Mouse (Mus musculus) lung, embryonic 16.5 days (tissue): ENCODE results near the gene Rhoc. TPM values are rescaled to one million over a fixed set of nuclear protein-coding genes. Genes with fewer than 3 reads are reported as not detected.
A peak's percentile ranks its signal among the peaks of the same experiment; 100 is the strongest.

Experiments used
- ATAC-seq: fragments of 200-750 bp; cut with Nextera tagmentation; 2 replicates; pipeline ENCODE4 v1.8.0; 2017; ENCODE audit warnings: low read depth, mild to moderate bottlenecking, moderate library complexity
- H3K27ac ChIP-seq: fragments of 300-500 bp; sonication (generic); 2 replicates; pipeline ENCODE4 v1.5.1; 2014; ENCODE audit warnings: mild to moderate bottlenecking, control low read depth, low read length
- H3K27me3 ChIP-seq: fragments of 300-500 bp; sonication (generic); 2 replicates; pipeline ENCODE4 v1.6.1; 2014; ENCODE audit warnings: low read depth, low read length, mixed read lengths; ENCODE audit not compliant: control insufficient read depth, insufficient read depth
- H3K36me3 ChIP-seq: fragments of 300-500 bp; sonication (generic); 2 replicates; pipeline ENCODE4 v1.6.1; 2014; ENCODE audit warnings: low read length; ENCODE audit not compliant: control insufficient read depth, insufficient read depth
- H3K4me1 ChIP-seq: fragments of 300-500 bp; sonication (generic); replicated peaks from 2 replicates; pipeline ENCODE4 v1.6.1; 2014; ENCODE audit warnings: low read length, mixed read lengths; ENCODE audit not compliant: control insufficient read depth, insufficient read depth
- H3K4me2 ChIP-seq: fragments of 300-500 bp; sonication (generic); 2 replicates; pipeline ENCODE4 v1.6.1; 2014; ENCODE audit warnings: low read depth, low read length, control low read depth
- H3K4me3 ChIP-seq: fragments of 300-500 bp; sonication (generic); 2 replicates; pipeline ENCODE4 v1.5.1; 2014; ENCODE audit warnings: mild to moderate bottlenecking, low read length, control low read depth
- H3K9ac ChIP-seq: fragments of 300-500 bp; sonication (generic); 2 replicates; pipeline ENCODE4 v1.6.1; 2014; ENCODE audit warnings: low read length, control low read depth
- H3K9me3 ChIP-seq: fragments of 300-500 bp; sonication (generic); 2 replicates; pipeline ENCODE4 v1.6.1; 2016; ENCODE audit warnings: low read length; ENCODE audit not compliant: control insufficient read depth
- WGBS: fragments of 180-500 bp; shearing (Covaris S2); extraction: QIAGEN DNeasy Blood & Tissue Kit; methylation state at CpG from one replicate; pipeline ENCODE4 v1.1.7; 2014; 5-methylcytosine and 5-hydroxymethylcytosine counted together
- polyA plus RNA-seq: library from polyadenylated mRNA; unstranded; fragments of >200 nt; fragmentation: Nextera tagmentation; extraction: Ambion mirVana; gene quantifications from 2 replicates; pipeline ENCODE4 v1.2.1, GENCODE M21; 2015

The Rhoc gene
- polyA plus RNA-seq, 1 experiment from 2014 or later, result 155 TPM

GRCm38 (mm10) chr3:104780561-104781420, 7.4 kb upstream of the Rhoc start, which contains the start of gene Ppm1j:
Ppm1j (plus strand) TSS chr3:104781056.
- H3K4me3 ChIP-seq, result peak within 1 kb of the TSS; percentile 62
- no peak within 1 kb of the TSS for H3K27ac ChIP-seq
- under 1% methylated on average over 56 of the region's 56 CpGs for WGBS
- H3K27me3 ChIP-seq, result peaks cover 69% of the 10 kb centered on the region
- ATAC-seq, result peak; percentile 87
- peak within 1 kb of the TSS; percentile 99 for H3K4me2 ChIP-seq
- no peaks in the 10 kb centered on the region for H3K9me3 ChIP-seq
- H3K9ac ChIP-seq, result peak within 1 kb of the TSS; percentile 56
- H3K36me3 ChIP-seq, result no peaks in the 10 kb centered on the region
- H3K4me1 ChIP-seq, result peaks cover 20% of the 10 kb centered on the region

GRCm38 (mm10) chr3:104781471-104781903, 6.7 kb upstream of the Rhoc start, which contains the start of gene Fam19a3:
Fam19a3 (minus strand) TSS chr3:104781840.
- peak within 1 kb of the TSS; percentile 62 for H3K4me3 ChIP-seq
- H3K27ac ChIP-seq, result no peak within 1 kb of the TSS
- peak; percentile 18 for ATAC-seq
- no peaks in the 10 kb centered on the region for H3K36me3 ChIP-seq
- no peaks in the 10 kb centered on the region for H3K9me3 ChIP-seq
- H3K4me1 ChIP-seq, result peaks cover 20% of the 10 kb centered on the region
- under 1% methylated on average over 26 of the region's 26 CpGs for WGBS
- H3K9ac ChIP-seq, result peak within 1 kb of the TSS; percentile 56
- peaks cover 66% of the 10 kb centered on the region for H3K27me3 ChIP-seq
- peak within 1 kb of the TSS; percentile 99 for H3K4me2 ChIP-seq

- Histone ChIP-seq H3K4me3 (peak overlapping the region; percentile 62), H3K9ac (no peak overlapping the region), H3K27ac (no peak overlapping the region), H3K9me3 (no peaks in the 10 kb centered on the region), H3K36me3 (no peaks in the 10 kb centered on the region), H3K4me1 (peaks cover 20% of the 10 kb centered on the region), H3K4me2 (peak overlapping the region; percentile 99), H3K27me3 (peaks cover 59% of the 10 kb centered on the region)
- 22% methylated on average over 12 of the region's 12 CpGs for WGBS
- ATAC-seq, result no peak
These were observed 6.0 kb upstream of the Rhoc start for GRCm38 (mm10) chr3:104782061-104782681.

GRCm38 (mm10) chr3:104783971-104784500, 4.1 kb upstream of the Rhoc start:
- H3K9ac ChIP-seq, result no peak overlapping the region; the same call in 1 of the 2 replicates
- WGBS, result 36% methylated on average over 14 of the region's 14 CpGs
- ATAC-seq, result no peak
- H3K27me3 ChIP-seq, result peaks cover 42% of the 10 kb centered on the region
- H3K4me2 ChIP-seq, result no peak overlapping the region
- no peak overlapping the region for H3K4me3 ChIP-seq
- H3K9me3 ChIP-seq, result no peaks in the 10 kb centered on the region
- H3K27ac ChIP-seq, result no peak overlapping the region
- H3K36me3 ChIP-seq, result no peaks in the 10 kb centered on the region
- peaks cover 20% of the 10 kb centered on the region for H3K4me1 ChIP-seq

- no peak for ATAC-seq
- no peaks in the 10 kb centered on the region for H3K36me3 ChIP-seq
- no peak overlapping the region for H3K9ac ChIP-seq
- peaks cover 23% of the 10 kb centered on the region for H3K4me1 ChIP-seq
- peaks cover 31% of the 10 kb centered on the region for H3K27me3 ChIP-seq
- no peak overlapping the region for H3K4me2 ChIP-seq
- no peak overlapping the region for H3K4me3 ChIP-seq
- WGBS, result 88% methylated on average over 6 of the region's 6 CpGs
- no peak overlapping the region for H3K27ac ChIP-seq
- no peaks in the 10 kb centered on the region for H3K9me3 ChIP-seq
These were observed 2.9 kb upstream of the Rhoc start for GRCm38 (mm10) chr3:104785284-104785683.

GRCm38 (mm10) chr3:104788561-104789311, 561 bp downstream of the Rhoc start:
- WGBS, result under 1% methylated on average over 42 of the region's 52 CpGs
- H3K27me3 ChIP-seq, result no peaks in the 10 kb centered on the region
- ATAC-seq, result peak; percentile 95
- peak overlapping the region; percentile 81 for H3K9ac ChIP-seq
- H3K4me1 ChIP-seq, result peaks cover 31% of the 10 kb centered on the region
- H3K36me3 ChIP-seq, result peaks cover 12% of the 10 kb centered on the region
- H3K27ac ChIP-seq, result peak overlapping the region; percentile 89
- H3K9me3 ChIP-seq, result no peaks in the 10 kb centered on the region
- H3K4me2 ChIP-seq, result peak overlapping the region; percentile 64
- peak overlapping the region; percentile 74 for H3K4me3 ChIP-seq

GRCm38 (mm10) chr3:104789312-104789605, 1.1 kb downstream of the Rhoc start:
- peak; percentile 23 for ATAC-seq
- Histone ChIP-seq H3K4me2 (peak overlapping the region; percentile 64), H3K27me3 (no peaks in the 10 kb centered on the region), H3K4me1 (peaks cover 36% of the 10 kb centered on the region), H3K4me3 (peak overlapping the region; percentile 74), H3K36me3 (peaks cover 13% of the 10 kb centered on the region), H3K27ac (peak overlapping the region; percentile 89), H3K9me3 (no peaks in the 10 kb centered on the region), H3K9ac (peak overlapping the region; percentile 81)
- WGBS, result 4% methylated on average over 10 of the region's 10 CpGs

GRCm38 (mm10) chr3:104789822-104790221, 1.6 kb downstream of the Rhoc start:
- ATAC-seq, result no peak
- Histone ChIP-seq H3K36me3 (peaks cover 13% of the 10 kb centered on the region), H3K27me3 (no peaks in the 10 kb centered on the region), H3K9me3 (no peaks in the 10 kb centered on the region), H3K4me2 (peak overlapping the region; percentile 64), H3K4me1 (peaks cover 42% of the 10 kb centered on the region), H3K27ac (peak overlapping the region; percentile 89), H3K9ac (peak overlapping the region; percentile 81), H3K4me3 (peak overlapping the region; percentile 74)
- 25% methylated on average over 13 of the region's 13 CpGs for WGBS
